Mouse (Mus musculus) kidney, adult 2 months (tissue): ENCODE measurements around the gene Enho. TPM values are rescaled to one million over a fixed set of nuclear protein-coding genes. Genes with fewer than 3 reads are reported as not detected.

Experiments
- DNase-seq: peaks from one replicate; pipeline ENCODE4 v3.0.0; 2021
- H3K27ac ChIP-seq: fragments of 200-500 bp; 2 replicates; pipeline ENCODE4 v1.5.1; 2012; ENCODE audit warnings: low read depth, low read length, control low read depth, inconsistent platforms; ENCODE audit not compliant: insufficient read depth
- H3K27me3 ChIP-seq: fragments of 200-500 bp; replicated peaks from 2 replicates; pipeline ENCODE4 v1.6.1; 2012; ENCODE audit warnings: mild to moderate bottlenecking, moderate library complexity, low read length, inconsistent platforms; ENCODE audit not compliant: control insufficient read depth, insufficient read depth
- H3K36me3 ChIP-seq: fragments of 200-500 bp; 2 replicates; pipeline ENCODE4 v1.6.1; 2012; ENCODE audit warnings: mild to moderate bottlenecking, moderate library complexity, low read length, inconsistent platforms; ENCODE audit not compliant: control insufficient read depth, insufficient read depth
- H3K4me1 ChIP-seq: fragments of 200-500 bp; 2 replicates; pipeline ENCODE4 v1.6.1; 2011; ENCODE audit warnings: low read length; ENCODE audit not compliant: control insufficient read depth, insufficient read depth
- H3K4me3 ChIP-seq: fragments of 200-500 bp; 2 replicates; pipeline ENCODE4 v1.5.1; 2011; ENCODE audit warnings: mild to moderate bottlenecking, low read depth, low read length, control low read depth; ENCODE audit not compliant: insufficient read depth
- CTCF ChIP-seq: fragments of 200-500 bp; conservative IDR thresholded peaks from 2 replicates; pipeline ENCODE4 v1.5.1; 2011; ENCODE audit warnings: low read depth, mild to moderate bottlenecking, control low read depth, low read length, moderate library complexity, mixed read lengths; ENCODE audit not compliant: insufficient read depth, insufficient read length
- POLR2A ChIP-seq: fragments of 200-500 bp; IDR thresholded peaks from one replicate; pipeline ENCODE4 v1.6.1; 2011; ENCODE audit warnings: low read depth, low read length, control low read depth
- WGBS: fragments of 180-500 bp; shearing (Covaris S2); methylation state at CpG from one replicate; pipeline ENCODE4 v1.1.7; 2018; 5-methylcytosine and 5-hydroxymethylcytosine counted together
- polyA plus RNA-seq: library from polyadenylated mRNA; depleted of rRNA; stranded (reverse); fragments of >200 nt; gene quantifications from 2 replicates; pipeline ENCODE4 v1.2.3, GENCODE M21; 2012; rRNA removed

The Enho gene
- polyA plus RNA-seq, 1 experiment: 9.9 TPM

GRCm38 (mm10) chr4:41614156-41614555 lies 26.0 kb downstream of the Enho start:
- peak; percentile 80 for DNase-seq
- no peaks in the 10 kb centered on the region for H3K4me1 ChIP-seq
- WGBS: 9% methylated on average over 7 of the region's 7 CpGs
- H3K27ac ChIP-seq: no peak overlapping the region
- H3K36me3 ChIP-seq: no peaks in the 10 kb centered on the region
- peak; percentile 94 for TF ChIP-seq CTCF
- TF ChIP-seq POLR2A: no peak
- no peaks in the 10 kb centered on the region for H3K27me3 ChIP-seq
- no peak overlapping the region for H3K4me3 ChIP-seq

GRCm38 (mm10) chr4:41612166-41612565 lies 28.0 kb downstream of the Enho start:
- no peak for TF ChIP-seq POLR2A
- no peak for TF ChIP-seq CTCF
- H3K27me3 ChIP-seq: no peaks in the 10 kb centered on the region
- DNase-seq: no peak
- H3K27ac ChIP-seq: no peak overlapping the region
- no peak overlapping the region for H3K4me3 ChIP-seq
- no peaks in the 10 kb centered on the region for H3K36me3 ChIP-seq
- 73% methylated on average over 8 of the region's 8 CpGs for WGBS
- no peaks in the 10 kb centered on the region for H3K4me1 ChIP-seq

GRCm38 (mm10) chr4:41610594-41610980 lies 29.5 kb downstream of the Enho start:
- no peaks in the 10 kb centered on the region for H3K36me3 ChIP-seq
- DNase-seq: no peak
- H3K27ac ChIP-seq: no peak overlapping the region
- H3K4me3 ChIP-seq: no peak overlapping the region
- no peak for TF ChIP-seq POLR2A
- no peak for TF ChIP-seq CTCF
- H3K4me1 ChIP-seq: no peaks in the 10 kb centered on the region
- no peaks in the 10 kb centered on the region for H3K27me3 ChIP-seq
- 24% methylated on average over 6 of the region's 6 CpGs for WGBS

GRCm38 (mm10) chr4:41609681-41610593 lies 30.2 kb downstream of the Enho start:
- Histone ChIP-seq H3K36me3 (no peaks in the 10 kb centered on the region), H3K27me3 (no peaks in the 10 kb centered on the region), H3K27ac (no peak overlapping the region), H3K4me1 (no peaks in the 10 kb centered on the region), H3K4me3 (no peak overlapping the region)
- DNase-seq: no peak
- TF ChIP-seq CTCF: peak; percentile 48
- no peak for TF ChIP-seq POLR2A
- whole genome bisulfite sequencing: 85% methylated on average over 10 of the region's 10 CpGs

GRCm38 (mm10) chr4:41606784-41607183 lies 33.3 kb downstream of the Enho start:
- no peaks in the 10 kb centered on the region for H3K36me3 ChIP-seq
- TF ChIP-seq POLR2A (no peak), CTCF (no peak)
- no peak overlapping the region for H3K27ac ChIP-seq
- H3K4me3 ChIP-seq: no peak overlapping the region
- peak; percentile 51 for DNase-seq
- H3K27me3 ChIP-seq: no peaks in the 10 kb centered on the region
- WGBS: 34% methylated on average over 4 of the region's 4 CpGs
- H3K4me1 ChIP-seq: no peaks in the 10 kb centered on the region

GRCm38 (mm10) chr4:41604476-41605396 lies 35.4 kb downstream of the Enho start:
- Histone ChIP-seq H3K4me1 (no peaks in the 10 kb centered on the region), H3K27me3 (no peaks in the 10 kb centered on the region), H3K36me3 (no peaks in the 10 kb centered on the region), H3K4me3 (no peak overlapping the region), H3K27ac (no peak overlapping the region)
- no peak for TF ChIP-seq POLR2A
- peak; percentile 64 for TF ChIP-seq CTCF
- DNase-seq: peak; percentile 20
- WGBS: 46% methylated on average over 8 of the region's 8 CpGs

- H3K4me1 ChIP-seq: no peaks in the 10 kb centered on the region
- no peak for DNase-seq
- H3K36me3 ChIP-seq: no peaks in the 10 kb centered on the region
- no peak overlapping the region for H3K4me3 ChIP-seq
- TF ChIP-seq POLR2A: no peak
- TF ChIP-seq CTCF: no peak
- no peaks in the 10 kb centered on the region for H3K27me3 ChIP-seq
- 73% methylated on average over 4 of the region's 4 CpGs for WGBS
- H3K27ac ChIP-seq: no peak overlapping the region
Observed at GRCm38 (mm10) chr4:41602818-41603217, 37.3 kb downstream of the Enho start.

Other genes starting within 250 kb of the Enho start
- 0.44 and 0.67 TPM in 2 replicates for gene Kif24, start 175.4 kb downstream of the Enho start, polyA plus RNA-seq
- gene Nudt2, start 175.2 kb downstream of the Enho start, polyA plus RNA-seq: 28.1 and 34.9 TPM in 2 replicates
- 23.1 and 26.8 TPM in 2 replicates for gene AI464131, start 137.2 kb downstream of the Enho start, polyA plus RNA-seq
- 0.11 and 0.42 TPM in 2 replicates for gene 1110017D15Rik, start 123.0 kb downstream of the Enho start, polyA plus RNA-seq
- gene Fam219a, start 70.8 kb downstream of the Enho start, polyA plus RNA-seq: 16.4 and 18.4 TPM in 2 replicates
- 0.83 and 0.92 TPM in 2 replicates for gene Dnaic1, start 70.5 kb downstream of the Enho start, polyA plus RNA-seq
- gene Cntfr, start 56.8 kb upstream of the Enho start, polyA plus RNA-seq: 15.4 and 15.9 TPM in 2 replicates
- 125 and 126 TPM in 2 replicates for gene Il11ra1, start 59.7 kb upstream of the Enho start, polyA plus RNA-seq
- 57.0 and 62.2 TPM in 2 replicates for gene Rpp25l, start 73.2 kb upstream of the Enho start, polyA plus RNA-seq
- 76.0 and 92.6 TPM in 2 replicates for gene Dctn3, start 82.8 kb upstream of the Enho start, polyA plus RNA-seq
- not detected in 2 replicates for gene Arid3c, start 90.8 kb upstream of the Enho start, polyA plus RNA-seq
- gene Galt, start 114.9 kb upstream of the Enho start, polyA plus RNA-seq: 162 and 175 TPM in 2 replicates
- 60.6 and 69.7 TPM in 2 replicates for gene Sigmar1, start 115.8 kb upstream of the Enho start, polyA plus RNA-seq
- 49.2 and 54.0 TPM in 2 replicates for gene Ccl27a, start 133.9 kb upstream of the Enho start, polyA plus RNA-seq